Mouse (Mus musculus): ENCODE results near the gene Leng8. TPM values are rescaled to one million over a fixed set of nuclear protein-coding genes. Genes with fewer than 3 reads are reported as not detected.

The Leng8 gene
- polyA plus RNA-seq, 1 experiment, result 1,332 TPM

DNA sequence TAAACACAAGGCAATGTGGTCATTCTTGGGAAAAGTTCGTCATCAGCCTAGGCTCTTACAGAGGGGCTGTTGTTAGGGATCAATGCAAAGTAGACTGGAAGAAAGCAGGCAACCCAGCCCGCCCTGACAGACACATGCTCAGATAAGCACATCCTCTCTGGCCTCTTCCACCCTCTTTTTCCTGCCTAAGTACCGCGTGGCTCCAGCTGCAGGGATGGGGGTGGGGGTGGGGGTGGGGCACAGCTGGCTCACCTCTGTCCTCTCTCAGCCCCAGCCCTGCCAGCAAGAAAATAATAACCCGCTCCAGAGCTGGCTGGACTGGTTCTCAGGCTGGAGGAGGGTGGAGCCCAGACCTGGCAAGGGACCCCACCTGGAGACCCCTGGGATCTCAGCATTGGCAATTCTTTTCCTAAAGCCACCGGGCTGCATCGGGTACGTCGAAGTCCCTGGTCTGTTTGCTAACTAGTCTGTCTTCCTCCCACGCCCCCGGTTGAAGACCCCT is 26.8 kb downstream of the Leng8 start:
- H3K36me3 ChIP-seq (ENCODE audit: control insufficient read depth, insufficient read depth, low read length), result no peaks in the 10 kb centered on the region
- H3K4me3 ChIP-seq (ENCODE audit: control insufficient read depth, insufficient read depth, low read length), result no peak overlapping the region
- TF ChIP-seq POLR2A (IDR thresholded peaks at IDR 0.05; ENCODE audit: control insufficient read depth, extremely low read depth, insufficient read depth, low read length, poor library complexity) (no peak), CTCF (IDR thresholded peaks at IDR 0.05; ENCODE audit: borderline replicate concordance, control insufficient read depth, extremely low read depth, insufficient read depth, low read length, poor library complexity) (no peak)
- H3K27me3 ChIP-seq (ENCODE audit: control insufficient read depth, insufficient read depth, low read length), result no peaks in the 10 kb centered on the region
- no peaks in the 10 kb centered on the region for H3K4me1 ChIP-seq (replicated peaks; ENCODE audit: control insufficient read depth, insufficient read depth, low read length)
- 13% methylated on average over 11 of the region's 11 CpGs for WGBS
- no peak overlapping the region for H3K27ac ChIP-seq (ENCODE audit: control insufficient read depth, insufficient read depth, low read length)
- DNase-seq, result no peak

DNA sequence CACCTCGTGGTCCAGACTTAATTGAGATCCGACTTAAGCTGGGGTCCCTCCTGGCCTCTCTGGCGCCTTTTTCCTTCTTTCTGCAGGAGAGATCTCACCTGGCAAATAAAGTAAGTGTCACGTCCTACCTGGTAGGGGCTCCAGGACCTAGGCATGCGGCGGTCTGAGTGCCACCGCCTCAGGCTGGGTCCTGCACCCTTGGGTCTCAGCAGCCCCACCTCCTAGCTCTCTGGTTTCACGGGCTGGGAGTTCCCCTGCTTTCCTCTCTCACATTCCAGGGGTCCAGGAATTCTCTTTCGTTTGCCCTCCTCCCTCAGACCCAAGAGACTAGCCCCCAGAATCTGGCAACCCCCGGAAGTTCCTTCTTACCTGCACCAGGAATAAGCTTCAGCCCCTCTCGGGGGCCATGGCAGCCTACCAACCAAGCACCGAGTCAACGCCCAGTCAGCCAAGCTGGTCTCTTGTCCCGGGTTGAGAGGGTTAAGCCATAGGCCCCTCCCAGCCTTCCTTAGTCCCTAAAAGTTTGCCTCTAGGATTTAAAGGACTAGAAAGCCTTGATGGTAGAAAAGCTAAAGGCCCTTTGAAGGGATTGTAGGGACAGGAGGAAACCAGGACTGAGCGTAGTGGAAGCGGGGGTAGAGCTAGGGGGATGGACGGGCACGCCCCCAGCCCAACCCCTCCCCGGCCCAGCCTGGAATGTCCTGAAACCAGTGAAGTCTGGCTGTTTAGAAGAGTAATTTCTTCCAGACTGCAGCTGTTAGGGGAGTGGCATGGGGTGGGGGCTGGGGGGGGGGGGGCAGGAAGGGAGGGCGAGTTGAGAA is 27.5 kb downstream of the Leng8 start, which contains the start of gene Cdc42ep5:
Cdc42ep5 (minus strand) TSS at position 771 of the 821 bp plus-strand sequence.
- TF ChIP-seq POLR2A (IDR thresholded peaks at IDR 0.05; ENCODE audit: control insufficient read depth, extremely low read depth, insufficient read depth, low read length, poor library complexity) (no peak), CTCF (IDR thresholded peaks at IDR 0.05; ENCODE audit: borderline replicate concordance, control insufficient read depth, extremely low read depth, insufficient read depth, low read length, poor library complexity) (no peak)
- Histone ChIP-seq H3K27me3 (ENCODE audit: control insufficient read depth, insufficient read depth, low read length) (no peaks in the 10 kb centered on the region), H3K27ac (ENCODE audit: control insufficient read depth, insufficient read depth, low read length) (no peak within 1 kb of the TSS), H3K36me3 (ENCODE audit: control insufficient read depth, insufficient read depth, low read length) (no peaks in the 10 kb centered on the region), H3K4me1 (replicated peaks; ENCODE audit: control insufficient read depth, insufficient read depth, low read length) (no peaks in the 10 kb centered on the region), H3K4me3 (ENCODE audit: control insufficient read depth, insufficient read depth, low read length) (no peak within 1 kb of the TSS; the same call in 1 of the 2 replicates)
- no peak for DNase-seq
- 5% methylated on average over 19 of the region's 20 CpGs for WGBS

GRCm38 (mm10) chr7:4165286-4165685 is 28.4 kb downstream of the Leng8 start:
- no peak for TF ChIP-seq POLR2A (IDR thresholded peaks at IDR 0.05; ENCODE audit: control insufficient read depth, extremely low read depth, insufficient read depth, low read length, poor library complexity)
- no peak for TF ChIP-seq CTCF (IDR thresholded peaks at IDR 0.05; ENCODE audit: borderline replicate concordance, control insufficient read depth, extremely low read depth, insufficient read depth, low read length, poor library complexity)
- Histone ChIP-seq H3K36me3 (ENCODE audit: control insufficient read depth, insufficient read depth, low read length) (no peaks in the 10 kb centered on the region), H3K4me3 (ENCODE audit: control insufficient read depth, insufficient read depth, low read length) (no peak overlapping the region), H3K27me3 (ENCODE audit: control insufficient read depth, insufficient read depth, low read length) (no peaks in the 10 kb centered on the region), H3K4me1 (replicated peaks; ENCODE audit: control insufficient read depth, insufficient read depth, low read length) (no peaks in the 10 kb centered on the region), H3K27ac (ENCODE audit: control insufficient read depth, insufficient read depth, low read length) (no peak overlapping the region)
- 24% methylated on average over 3 of the region's 3 CpGs for WGBS
- DNase-seq, result no peak

- no peak for TF ChIP-seq CTCF (IDR thresholded peaks at IDR 0.05; ENCODE audit: borderline replicate concordance, control insufficient read depth, extremely low read depth, insufficient read depth, low read length, poor library complexity)
- TF ChIP-seq POLR2A (IDR thresholded peaks at IDR 0.05; ENCODE audit: control insufficient read depth, extremely low read depth, insufficient read depth, low read length, poor library complexity), result no peak
- no peaks in the 10 kb centered on the region for H3K27me3 ChIP-seq (ENCODE audit: control insufficient read depth, insufficient read depth, low read length)
- no peak overlapping the region for H3K27ac ChIP-seq (ENCODE audit: control insufficient read depth, insufficient read depth, low read length)
- no peaks in the 10 kb centered on the region for H3K4me1 ChIP-seq (replicated peaks; ENCODE audit: control insufficient read depth, insufficient read depth, low read length)
- DNase-seq, result no peak
- H3K4me3 ChIP-seq (ENCODE audit: control insufficient read depth, insufficient read depth, low read length), result no peak overlapping the region
- no peaks in the 10 kb centered on the region for H3K36me3 ChIP-seq (ENCODE audit: control insufficient read depth, insufficient read depth, low read length)
These were observed 30.3 kb downstream of the Leng8 start for GRCm38 (mm10) chr7:4167098-4167497.

DNA sequence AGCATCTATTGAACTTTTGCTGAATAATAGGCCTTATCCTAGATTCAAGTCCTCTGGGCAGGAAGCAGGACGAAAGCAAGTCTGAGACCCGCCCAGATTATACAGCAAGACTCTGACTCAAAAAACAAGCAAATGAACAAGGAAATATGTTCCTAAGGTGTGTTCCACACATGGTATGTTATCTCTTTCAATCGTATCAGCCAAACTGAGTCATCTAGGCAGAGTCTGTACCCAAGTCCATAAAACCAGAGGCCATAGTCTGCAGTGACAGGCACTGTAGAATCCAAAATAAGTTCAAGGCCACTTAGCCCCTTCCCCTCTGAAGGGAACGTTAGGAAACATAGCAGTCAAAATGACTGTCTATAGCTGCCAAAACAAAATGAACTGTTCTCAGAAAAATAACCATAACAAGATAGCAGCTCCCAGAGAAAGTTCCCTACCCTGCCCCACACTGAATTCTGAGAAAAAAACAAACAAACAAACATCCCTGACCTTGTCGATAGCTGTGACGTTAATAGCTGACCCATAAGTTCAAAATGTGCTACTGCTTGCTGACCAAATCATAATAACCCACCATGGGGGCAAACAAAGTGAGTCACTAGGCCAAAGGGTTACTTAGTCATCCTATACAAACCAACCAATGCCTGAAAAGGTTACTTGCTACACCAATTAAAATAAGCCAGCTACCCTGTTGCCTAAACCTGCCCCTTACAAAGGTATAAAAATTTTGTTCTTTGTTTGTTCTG is 33.5 kb downstream of the Leng8 start:
- 85% methylated on average over 6 of the region's 6 CpGs for WGBS
- Histone ChIP-seq H3K27ac (ENCODE audit: control insufficient read depth, insufficient read depth, low read length) (no peak overlapping the region), H3K27me3 (ENCODE audit: control insufficient read depth, insufficient read depth, low read length) (no peaks in the 10 kb centered on the region), H3K36me3 (ENCODE audit: control insufficient read depth, insufficient read depth, low read length) (no peaks in the 10 kb centered on the region), H3K4me1 (replicated peaks; ENCODE audit: control insufficient read depth, insufficient read depth, low read length) (no peaks in the 10 kb centered on the region), H3K4me3 (ENCODE audit: control insufficient read depth, insufficient read depth, low read length) (no peak overlapping the region)
- TF ChIP-seq POLR2A (IDR thresholded peaks at IDR 0.05; ENCODE audit: control insufficient read depth, extremely low read depth, insufficient read depth, low read length, poor library complexity), result no peak
- TF ChIP-seq CTCF (IDR thresholded peaks at IDR 0.05; ENCODE audit: borderline replicate concordance, control insufficient read depth, extremely low read depth, insufficient read depth, low read length, poor library complexity), result no peak
- no peak for DNase-seq

GRCm38 (mm10) chr7:4178438-4178837 is 41.6 kb downstream of the Leng8 start:
- Histone ChIP-seq H3K27ac (ENCODE audit: control insufficient read depth, insufficient read depth, low read length) (no peak overlapping the region), H3K27me3 (ENCODE audit: control insufficient read depth, insufficient read depth, low read length) (no peaks in the 10 kb centered on the region), H3K4me1 (replicated peaks; ENCODE audit: control insufficient read depth, insufficient read depth, low read length) (no peaks in the 10 kb centered on the region), H3K36me3 (ENCODE audit: control insufficient read depth, insufficient read depth, low read length) (no peaks in the 10 kb centered on the region), H3K4me3 (ENCODE audit: control insufficient read depth, insufficient read depth, low read length) (no peak overlapping the region)
- TF ChIP-seq POLR2A (IDR thresholded peaks at IDR 0.05; ENCODE audit: control insufficient read depth, extremely low read depth, insufficient read depth, low read length, poor library complexity) (no peak), CTCF (IDR thresholded peaks at IDR 0.05; ENCODE audit: borderline replicate concordance, control insufficient read depth, extremely low read depth, insufficient read depth, low read length, poor library complexity) (no peak)
- WGBS, result 45% methylated on average over 3 of the region's 3 CpGs
- no peak for DNase-seq

Other genes with a start within 250 kb of the Leng8 start
- 1.5 and 3.3 TPM in 2 replicates for gene Gm14548, start 238.9 kb upstream of the Leng8 start, polyA plus RNA-seq (2012; rRNA removed)
- gene Lilra6, start 221.5 kb upstream of the Leng8 start, polyA plus RNA-seq (2012; rRNA removed), result 1.2 and 2.2 TPM in 2 replicates
- gene Lair1, start 73.8 kb upstream of the Leng8 start, polyA plus RNA-seq (2012; rRNA removed), result 11.0 and 12.9 TPM in 2 replicates
- 1.1 and 1.8 TPM in 2 replicates for gene Ttyh1, start 17.6 kb upstream of the Leng8 start, polyA plus RNA-seq (2012; rRNA removed)
- 10.5 and 11.5 TPM in 2 replicates for gene Leng9, start 13.3 kb downstream of the Leng8 start, polyA plus RNA-seq (2012; rRNA removed)
- 6.5 and 9.7 TPM in 2 replicates for gene Cdc42ep5, start 27.8 kb downstream of the Leng8 start, polyA plus RNA-seq (2012; rRNA removed)
- gene Lilra5, start 100.7 kb downstream of the Leng8 start, polyA plus RNA-seq (2012; rRNA removed), result 0.27 and 0.74 TPM in 2 replicates
- 0.22 and 0.57 TPM in 2 replicates for gene Ncr1, start 200.7 kb downstream of the Leng8 start, polyA plus RNA-seq (2012; rRNA removed)

Measured in thymus, adult 2 months (tissue).